Mouse (Mus musculus): ENCODE results near the gene Rhd.
"Not testable (repeated sequence)": the region's sequence is repeated elsewhere in the genome, so short reads cannot be mapped to it uniquely, and the experiment has no call there.

Rhd gene

DNA sequence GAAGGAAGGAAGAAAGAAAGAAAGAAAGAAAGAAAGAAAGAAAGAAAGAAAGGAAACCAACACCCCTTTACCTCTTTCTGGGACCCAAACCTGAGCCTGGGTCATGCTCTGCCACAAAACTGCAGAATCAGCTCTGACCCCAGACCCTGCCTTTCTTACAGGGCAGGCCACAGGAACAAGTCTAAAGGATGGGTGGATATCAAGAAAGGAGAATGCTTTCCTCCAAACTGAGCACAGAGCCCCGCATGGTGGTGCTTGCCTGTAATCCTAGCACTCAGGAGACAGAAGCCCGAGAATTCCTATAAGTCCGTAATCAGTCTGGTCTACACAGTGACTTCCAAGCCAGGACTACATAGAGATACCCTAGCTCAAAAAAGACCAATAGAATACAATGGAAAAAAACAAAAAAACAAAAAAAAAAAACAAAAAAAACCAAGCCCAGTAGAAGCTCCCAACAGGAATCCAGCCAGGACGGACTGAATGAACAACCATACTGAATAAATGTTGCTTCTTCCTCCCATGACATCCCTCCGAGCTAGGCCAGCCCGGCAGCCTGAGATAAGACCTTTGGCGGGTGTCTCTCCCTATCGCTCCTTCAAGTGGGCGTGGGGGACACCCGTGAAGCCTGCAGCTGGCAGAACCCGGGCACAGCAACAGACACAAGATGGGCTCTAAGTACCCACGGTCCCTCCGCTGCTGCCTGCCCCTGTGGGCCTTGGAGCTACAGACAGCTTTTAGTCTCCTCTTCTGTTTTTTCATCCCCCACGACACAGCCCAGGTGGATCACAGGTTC lies at the start of gene Rhd:
Gene Rhd (plus strand): TSS at position 600 of the 793 bp plus-strand sequence.
- no peak for DNase-seq (ENCODE audit: low read depth, low spot score)

GRCm38 (mm10) chr4:134817706-134818105 lies 46.6 kb upstream of the Rhd start:
- DNase-seq (ENCODE audit: low read depth, low spot score) = no peak

DNA sequence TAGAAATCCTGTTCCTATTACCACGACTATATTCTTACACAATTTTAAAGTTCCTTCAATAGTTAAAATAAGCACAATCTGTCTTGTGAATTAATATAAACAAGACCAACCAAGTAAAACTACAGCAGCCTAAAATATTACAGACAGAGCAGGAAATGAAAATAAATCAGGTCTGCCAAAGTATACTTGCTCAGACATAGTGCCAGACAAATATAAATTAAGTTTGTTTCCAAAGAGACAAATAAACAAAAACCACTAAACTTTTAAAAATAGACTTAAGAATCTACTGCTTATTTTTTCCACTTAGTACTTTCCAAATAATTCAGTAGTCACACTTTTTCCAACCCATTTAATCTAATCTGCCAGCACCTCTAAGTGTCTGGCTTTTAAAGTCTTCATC lies 43.3 kb upstream of the Rhd start:
- no peak for DNase-seq (ENCODE audit: low read depth, low spot score)

DNA sequence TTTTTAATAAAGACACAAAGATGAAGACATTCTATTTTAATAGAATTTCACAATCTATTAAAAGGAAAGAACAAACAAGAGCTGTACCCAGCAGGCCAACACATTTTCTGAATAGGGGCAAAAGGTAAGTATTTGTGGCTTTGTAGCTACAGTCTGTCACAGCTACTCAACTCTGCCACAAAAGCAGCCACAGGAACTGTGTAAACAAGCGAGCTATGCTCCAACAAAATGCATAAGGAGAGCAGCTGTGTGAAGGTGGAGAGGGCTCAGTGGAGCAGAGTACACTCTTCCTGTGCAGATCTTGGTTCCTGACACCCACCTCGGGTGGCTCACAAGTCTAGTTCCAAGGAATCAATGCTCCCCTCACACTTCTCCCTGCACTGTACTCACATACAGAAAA lies 40.8 kb upstream of the Rhd start:
- DNase-seq (ENCODE audit: low read depth, low spot score) = no peak

DNA sequence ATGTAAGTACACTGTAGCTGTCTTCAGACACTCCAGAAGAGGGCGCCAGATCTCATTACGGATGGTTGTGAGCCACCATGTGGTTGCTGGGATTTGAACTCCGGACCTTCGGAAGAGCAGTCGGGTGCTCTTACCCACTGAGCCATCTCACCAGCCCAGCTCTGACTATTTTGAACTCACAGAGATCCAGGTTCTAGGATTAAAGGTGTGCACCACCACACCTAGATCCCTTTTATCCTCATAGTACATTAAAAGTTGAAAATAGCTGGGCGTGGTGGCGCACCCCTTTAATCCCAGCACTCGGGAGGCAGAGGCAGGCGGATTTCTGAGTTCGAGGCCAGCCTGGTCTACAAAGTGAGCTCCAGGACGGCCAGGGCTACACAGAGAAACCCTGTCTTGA lies 38.5 kb upstream of the Rhd start:
- not testable (repeated sequence) for DNase-seq (ENCODE audit: low read depth, low spot score)

GRCm38 (mm10) chr4:134826348-134826747 lies 38.0 kb upstream of the Rhd start:
- no peak for DNase-seq (ENCODE audit: low read depth, low spot score)

GRCm38 (mm10) chr4:134827806-134828205 lies 36.5 kb upstream of the Rhd start:
- no peak for DNase-seq (ENCODE audit: low read depth, low spot score)

DNA sequence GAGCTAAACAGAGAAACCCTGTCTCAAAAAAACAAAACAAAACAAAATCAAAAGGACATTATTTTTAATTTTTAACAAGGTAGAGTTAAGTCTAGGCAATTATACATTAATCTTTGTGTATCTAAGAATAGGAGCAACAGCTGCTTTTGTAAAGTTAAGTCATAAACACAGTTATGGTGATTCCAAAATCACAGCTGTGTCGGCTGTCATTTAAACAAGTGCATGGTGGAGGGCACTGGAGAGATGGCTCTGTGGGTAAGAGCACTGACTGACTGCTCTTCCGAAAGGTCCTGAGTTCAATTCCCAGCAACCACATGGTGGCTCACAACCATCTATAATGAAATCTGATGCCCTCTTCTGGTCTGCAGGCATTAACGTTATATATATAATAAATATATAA lies 32.4 kb upstream of the Rhd start:
- DNase-seq (ENCODE audit: low read depth, low spot score) = no peak

DNA sequence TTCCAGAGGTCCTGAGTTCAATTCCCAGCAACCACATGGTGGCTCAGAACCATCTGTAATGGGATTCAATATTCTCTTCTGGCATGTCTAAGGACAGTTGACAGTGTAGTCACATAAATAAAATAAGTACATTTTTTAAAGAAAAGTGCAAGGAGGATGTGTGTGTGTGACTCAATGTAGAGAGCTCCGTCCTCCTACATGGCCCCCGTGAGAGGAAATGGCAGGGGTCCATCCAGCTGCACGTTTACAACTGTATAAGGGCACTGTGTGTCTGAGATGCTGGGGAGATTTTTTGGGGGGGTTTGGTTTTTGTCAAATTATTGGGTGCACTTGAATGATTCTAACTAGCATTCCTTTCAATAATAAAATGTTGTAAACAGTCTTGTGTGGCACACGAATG lies 28.9 kb upstream of the Rhd start:
- DNase-seq (ENCODE audit: low read depth, low spot score) = no peak

- DNase-seq (ENCODE audit: low read depth, low spot score) = peak; percentile 64
Observed at GRCm38 (mm10) chr4:134838221-134838620, 26.1 kb upstream of the Rhd start.

GRCm38 (mm10) chr4:134838706-134839105 lies 25.6 kb upstream of the Rhd start:
- DNase-seq (ENCODE audit: low read depth, low spot score) = not testable (repeated sequence)

DNA sequence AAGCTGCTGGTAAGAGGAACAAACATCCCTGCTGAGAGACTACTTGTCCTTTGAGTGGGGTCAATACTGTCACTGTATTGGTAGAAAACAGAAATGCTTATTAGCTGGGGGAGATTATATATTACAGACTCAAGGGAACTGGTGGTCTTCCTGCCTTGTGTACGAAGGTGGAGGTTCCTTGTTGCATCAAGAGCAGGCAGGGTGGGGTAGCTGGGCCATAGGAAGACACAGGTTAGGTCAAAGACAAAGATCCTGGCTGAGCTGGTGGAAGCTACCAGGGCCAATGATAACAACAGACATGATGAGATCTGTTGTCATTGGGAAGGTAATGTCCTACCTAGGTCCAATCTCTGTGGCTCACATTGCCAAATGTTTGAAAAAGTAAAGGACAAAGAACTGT lies 24.1 kb upstream of the Rhd start:
- no peak for DNase-seq (ENCODE audit: low read depth, low spot score)

GRCm38 (mm10) chr4:134843566-134843965 lies 20.8 kb upstream of the Rhd start:
- DNase-seq (ENCODE audit: low read depth, low spot score) = no peak

GRCm38 (mm10) chr4:134847587-134847986 lies 16.7 kb upstream of the Rhd start:
- DNase-seq (ENCODE audit: low read depth, low spot score) = no peak

- DNase-seq (ENCODE audit: low read depth, low spot score) = no peak
Observed at GRCm38 (mm10) chr4:134850551-134850950, 13.8 kb upstream of the Rhd start.

GRCm38 (mm10) chr4:134851236-134851635 lies 13.1 kb upstream of the Rhd start:
- DNase-seq (ENCODE audit: low read depth, low spot score) = peak; percentile 51

DNA sequence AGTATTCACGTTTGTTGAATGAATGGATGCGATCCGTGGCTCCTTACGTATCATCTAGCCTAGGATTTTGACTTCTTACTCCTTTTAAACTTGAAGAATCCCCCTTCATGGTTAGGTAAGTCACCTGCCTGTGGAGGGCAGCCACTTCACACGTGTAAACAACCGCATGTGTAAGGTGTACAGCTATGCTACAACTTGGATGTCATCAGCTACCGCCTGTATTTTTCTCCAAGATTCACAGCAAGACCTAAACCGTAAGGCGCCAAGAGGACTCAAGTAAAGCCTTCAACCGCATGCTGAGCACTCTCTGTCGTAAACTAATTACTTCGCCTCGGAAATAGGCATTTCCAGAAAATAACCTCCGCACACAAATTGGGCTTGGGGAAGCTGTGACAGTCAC lies 12.5 kb upstream of the Rhd start:
- peak; percentile 55 for DNase-seq (ENCODE audit: low read depth, low spot score)

DNA sequence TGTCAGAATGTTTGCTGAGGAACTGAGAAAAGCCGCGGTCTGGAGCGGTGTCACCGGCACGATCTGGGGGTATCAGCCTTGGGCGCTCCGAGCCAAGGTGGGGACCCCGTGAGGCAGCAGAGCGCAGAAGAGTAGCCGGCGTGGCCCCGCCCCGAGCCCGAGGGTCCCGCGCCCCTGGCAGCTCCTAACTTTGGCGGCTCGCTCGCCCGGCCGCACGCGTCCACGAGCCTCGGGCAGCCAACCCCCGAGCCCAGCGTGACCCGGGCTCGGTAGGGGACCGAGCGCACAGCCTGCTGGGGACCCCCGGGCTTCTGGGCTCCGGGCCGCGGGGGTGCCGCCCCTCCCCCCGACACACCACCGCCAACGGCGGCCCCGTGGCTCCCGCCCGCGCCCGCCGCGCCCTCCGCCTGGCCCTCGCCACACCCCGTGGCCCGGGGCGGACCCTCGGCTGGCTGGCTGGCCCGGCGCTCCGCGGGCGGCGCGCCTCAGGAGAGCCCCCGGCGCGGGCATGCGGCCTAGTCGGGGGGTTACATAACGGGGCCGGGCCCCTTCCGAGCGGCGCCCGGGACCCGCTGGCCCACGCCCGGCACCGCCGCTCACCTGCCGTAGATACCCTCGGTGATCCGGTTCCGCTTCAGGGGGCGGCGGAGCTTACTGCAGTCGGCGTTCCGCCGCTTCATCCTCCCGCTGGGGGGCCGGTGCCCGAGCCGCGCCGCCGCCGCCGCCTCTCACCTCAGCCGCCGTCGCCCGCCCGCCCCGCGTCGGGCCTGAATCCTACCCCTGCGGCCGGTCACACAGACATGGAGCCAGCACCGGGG lies 11.7 kb upstream of the Rhd start:
- DNase-seq (ENCODE audit: low read depth, low spot score) = peak; percentile 67

DNA sequence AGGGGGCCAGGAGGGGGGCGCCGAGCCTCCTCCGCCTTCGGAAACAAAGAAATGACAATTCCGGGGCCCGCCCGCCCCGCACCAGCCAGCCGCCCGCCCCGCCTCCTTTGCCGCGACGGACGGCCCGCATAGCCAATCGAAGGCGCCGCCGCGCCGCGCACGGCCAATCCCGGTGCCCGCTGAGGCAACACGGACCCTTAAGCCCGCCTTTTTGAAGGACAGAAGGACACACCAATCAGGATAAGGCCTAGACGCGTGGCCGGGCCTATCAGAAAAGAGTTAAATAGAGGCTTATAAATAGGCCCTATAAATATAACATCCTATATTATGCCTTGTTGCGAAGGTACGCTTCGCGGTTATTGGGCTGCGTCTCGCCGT lies 11.1 kb upstream of the Rhd start, which contains the start of gene Maco1:
Gene Maco1 (minus strand): TSS at position 87 of the 378 bp plus-strand sequence.
- peak; percentile 99 for DNase-seq (ENCODE audit: low read depth, low spot score)

DNA sequence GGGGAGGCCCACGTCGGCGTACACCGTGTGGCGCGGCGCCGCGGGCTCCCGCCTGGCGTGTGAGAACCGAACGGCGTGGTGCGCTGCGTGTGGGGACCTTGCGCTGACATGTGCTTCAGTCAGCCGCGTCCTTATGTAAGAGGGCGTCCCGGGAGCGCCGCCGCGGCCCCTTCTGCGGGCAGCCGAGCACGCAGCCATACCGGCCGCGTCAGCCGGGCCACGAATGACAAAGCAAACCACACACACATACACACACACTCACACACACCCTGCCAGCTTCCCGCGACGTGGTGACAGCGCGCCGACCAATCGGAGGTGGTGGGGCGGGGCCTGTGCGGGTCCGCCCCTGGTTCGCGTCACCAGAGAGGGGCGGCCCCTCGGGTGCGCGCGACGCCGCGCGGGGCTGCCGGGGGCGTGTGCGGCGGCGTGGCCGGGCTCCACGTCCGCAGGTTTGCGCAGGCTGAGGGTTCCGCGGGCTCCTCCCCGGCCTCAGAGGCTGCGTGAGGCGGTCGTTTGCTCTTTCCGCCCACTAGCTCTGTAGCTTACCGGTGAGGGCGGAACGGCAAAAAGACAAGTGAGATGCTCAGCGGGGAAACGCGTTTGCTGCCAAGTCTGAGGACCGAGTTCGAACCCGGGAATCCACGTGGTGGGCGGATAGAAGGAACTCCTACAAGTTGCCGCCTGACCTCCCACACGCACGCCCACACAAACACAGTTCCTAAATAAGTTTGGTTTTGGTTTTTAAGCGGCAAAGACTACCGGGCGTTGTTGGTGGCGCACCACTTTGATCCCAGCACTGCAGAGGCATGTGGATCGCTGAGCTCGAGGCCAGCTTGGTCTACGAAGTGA lies 10.5 kb upstream of the Rhd start:
- peak; percentile 95 for DNase-seq (ENCODE audit: low read depth, low spot score)

DNA sequence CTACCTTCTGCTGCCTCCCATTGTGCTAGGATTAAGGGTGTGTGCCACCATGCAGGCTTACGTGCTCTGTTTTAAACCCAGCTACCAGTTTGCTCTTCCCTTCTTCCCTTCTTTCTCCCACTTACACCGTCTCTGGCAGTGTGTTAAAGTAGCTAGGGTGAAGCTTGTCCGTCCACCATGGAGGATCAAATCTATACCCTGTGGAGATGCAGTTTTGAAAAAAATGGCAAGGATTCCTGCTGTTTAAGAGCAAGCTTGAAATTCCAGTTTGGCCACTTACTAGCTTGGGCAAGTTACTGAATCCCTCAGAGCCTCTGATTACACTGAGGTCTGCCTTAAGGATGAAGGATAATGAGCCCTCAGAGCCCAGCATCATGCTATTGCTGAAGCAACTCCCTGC lies 9.0 kb upstream of the Rhd start:
- DNase-seq (ENCODE audit: low read depth, low spot score) = no peak

DNA sequence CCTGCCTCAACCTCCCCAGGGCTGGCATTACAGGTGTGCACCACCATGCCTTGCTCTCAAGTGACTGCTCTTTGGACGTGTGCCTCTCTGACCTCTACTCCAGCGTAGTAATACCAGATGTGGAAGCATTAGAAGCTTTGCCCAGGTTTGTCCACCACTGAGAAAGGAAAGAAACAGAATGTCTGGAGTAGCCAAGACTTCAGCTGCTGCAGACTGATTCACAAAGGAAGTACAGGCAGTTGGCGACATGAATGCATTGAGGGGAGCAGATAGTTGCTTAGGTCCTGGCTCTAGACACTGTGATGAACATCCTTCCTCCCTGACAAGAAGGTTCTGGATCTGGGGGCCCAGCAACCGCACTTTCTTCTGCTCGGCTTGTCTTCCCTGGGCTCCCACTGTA lies 8.3 kb upstream of the Rhd start:
- DNase-seq (ENCODE audit: low read depth, low spot score) = no peak
